Mouse (Mus musculus) heart, postnatal 0 days (tissue): Measurements from ENCODE around the gene Nes.
A peak's percentile ranks its signal among the peaks of the same experiment; 100 is the strongest.

Experiments
- CTCF ChIP-seq: IDR thresholded peaks from 2 replicates; pipeline ENCODE4 v1.5.1; 2016; ENCODE audit warnings: antibody characterized with exemption, control low read depth, low read depth
- EP300 ChIP-seq: IDR thresholded peaks from 2 replicates; pipeline ENCODE4 v1.6.1; 2016; ENCODE audit warnings: antibody characterized with exemption, low read depth

DNA sequence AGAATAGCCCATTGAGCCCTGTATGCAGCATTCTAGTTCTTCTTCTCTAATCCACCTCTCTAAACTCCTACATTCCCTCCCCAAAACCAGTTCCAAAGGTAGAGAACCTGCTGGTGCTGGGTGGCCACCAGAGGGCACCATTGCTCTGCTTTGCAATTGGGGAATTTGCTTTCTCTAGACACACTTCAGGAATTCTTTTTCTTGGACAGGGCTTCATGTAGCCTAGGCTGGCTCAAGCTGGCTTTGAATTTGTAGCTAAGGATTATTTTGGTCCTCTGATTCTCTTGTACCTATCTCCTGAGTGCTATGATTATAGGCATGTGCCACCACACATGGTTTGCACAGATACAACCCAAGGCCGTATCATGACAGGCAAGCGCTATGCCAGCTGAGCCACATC lies 35.1 kb upstream of the Nes start:
- TF ChIP-seq CTCF (peak; percentile 97), EP300 (no peak)
